Mouse (Mus musculus): ENCODE data around the gene Ptbp1.

The Ptbp1 gene

GRCm38 (mm10) chr10:79860079-79860911, 6.1 kb downstream of the Ptbp1 start:
- no peak for DNase-seq

GRCm38 (mm10) chr10:79861230-79862048, 7.2 kb downstream of the Ptbp1 start:
- peak; percentile 74 to 75 for DNase-seq

GRCm38 (mm10) chr10:79862049-79862788, 8.0 kb downstream of the Ptbp1 start:
- DNase-seq: peak; percentile 50 to 55

GRCm38 (mm10) chr10:79862925-79863324, 8.7 kb downstream of the Ptbp1 start:
- DNase-seq: peak; percentile 66 to 71

- DNase-seq: peak; percentile 34 to 61
Observed at GRCm38 (mm10) chr10:79864351-79865188, 10.3 kb downstream of the Ptbp1 start.

- peak in 1 of 2 experiments; percentile 56 for DNase-seq
Observed at GRCm38 (mm10) chr10:79865189-79865601, 11.0 kb downstream of the Ptbp1 start.

- peak; percentile 44 to 47 for DNase-seq
Observed at GRCm38 (mm10) chr10:79865801-79866295, 11.6 kb downstream of the Ptbp1 start.

- peak; percentile 25 to 36 for DNase-seq
Observed at GRCm38 (mm10) chr10:79866601-79867000, 12.4 kb downstream of the Ptbp1 start.

- DNase-seq: no peak
Observed at GRCm38 (mm10) chr10:79871845-79872244, 17.6 kb downstream of the Ptbp1 start.

GRCm38 (mm10) chr10:79872862-79873261, 18.6 kb downstream of the Ptbp1 start:
- peak; percentile 43 to 61 for DNase-seq

GRCm38 (mm10) chr10:79873313-79873712, 19.1 kb downstream of the Ptbp1 start:
- peak in 1 of 2 experiments; percentile 36 for DNase-seq

- peak in 1 of 2 experiments; percentile 39 for DNase-seq
Observed at GRCm38 (mm10) chr10:79873715-79874289, 19.6 kb downstream of the Ptbp1 start.

GRCm38 (mm10) chr10:79874290-79874862, 20.1 kb downstream of the Ptbp1 start, which contains the start of the genes Prtn3 and Plppr3:
Gene Prtn3 (plus strand): TSS chr10:79874476.
Gene Plppr3 (minus strand): TSS chr10:79874634.
- DNase-seq: peak; percentile 86 to 93

GRCm38 (mm10) chr10:79877174-79877573, 22.9 kb downstream of the Ptbp1 start:
- DNase-seq: no peak

- DNase-seq: no peak
Observed at GRCm38 (mm10) chr10:79877757-79878156, 23.5 kb downstream of the Ptbp1 start.

GRCm38 (mm10) chr10:79879527-79879926, 25.3 kb downstream of the Ptbp1 start:
- no peak for DNase-seq

- peak in 1 of 2 experiments; percentile 45 for DNase-seq
Observed at GRCm38 (mm10) chr10:79880721-79881120, 26.5 kb downstream of the Ptbp1 start.

GRCm38 (mm10) chr10:79881981-79882380, 27.8 kb downstream of the Ptbp1 start:
- peak in 1 of 2 experiments; percentile 43 for DNase-seq

- DNase-seq: peak; percentile 90 to 93
Observed at GRCm38 (mm10) chr10:79883297-79884084, 29.3 kb downstream of the Ptbp1 start.

GRCm38 (mm10) chr10:79884446-79884845, 30.2 kb downstream of the Ptbp1 start:
- DNase-seq: peak; percentile 75 to 78
